Mouse (Mus musculus) ES-Bruce4 (cell line): Measurements from ENCODE around the gene Abhd14a.

ENCODE experiments used
- CTCF ChIP-seq: IDR thresholded peaks from one replicate; pipeline ENCODE4 v1.8.1; 2011; ENCODE audit warnings: low read depth, low read length
- EP300 ChIP-seq: IDR thresholded peaks from 2 replicates; pipeline ENCODE4 v1.6.1; 2011; ENCODE audit warnings: low read depth, low read length; ENCODE audit not compliant: insufficient read depth
- POLR2A ChIP-seq: IDR thresholded peaks from one replicate; pipeline ENCODE4 v1.8.1; 2011; ENCODE audit warnings: low read length; ENCODE audit not compliant: insufficient read depth

GRCm38 (mm10) chr9:106457920-106458319, 10.4 kb upstream of the Abhd14a start:
- TF ChIP-seq POLR2A (no peak), EP300 (no peak), CTCF (no peak)
